In genomic region chr13:60479043-60479861, GRCm38 (mm10) we compare ENCODE assay signal across 8 mouse cellular contexts.
DNase-seq lines count a peak whose midpoint lies in the region; ATAC-seq and TF ChIP-seq lines count a peak whose summit lies in the region.

No protein-coding gene starts in this region.

- H3K79me2 ChIP-seq in MEL (ENCODE audit: control insufficient read depth, insufficient read depth, low read length, poor library complexity), result no peaks in the 10 kb centered on the region

- H3K36me3 ChIP-seq in MEL (ENCODE audit: control insufficient read depth in 1 of 2, insufficient read depth in 2 of 2, low read length in 2 of 2), result no peaks in the 10 kb centered on the region
- H3K36me3 ChIP-seq in forebrain, embryonic 14.5 days (ENCODE audit: control insufficient read depth, insufficient read depth, low read length), result no peaks in the 10 kb centered on the region
- H3K36me3 ChIP-seq in hindbrain, embryonic 16.5 days (ENCODE audit: control insufficient read depth, insufficient read depth, low read length), result no peaks in the 10 kb centered on the region

- H3K4me2 ChIP-seq in forebrain, embryonic 14.5 days (ENCODE audit: low read length), result peak overlapping the region; percentile 68
- H3K4me2 ChIP-seq in hindbrain, embryonic 16.5 days (ENCODE audit: low read length), result peak overlapping the region; percentile 81

- ATAC-seq in forebrain, embryonic 14.5 days, result peak; percentile 87
- peak; percentile 60 for ATAC-seq in hindbrain, embryonic 16.5 days
- no peak for ATAC-seq in inflammation-experienced regulatory T-cells, adult 6 months

- DNase-seq in MEL (ENCODE audit: low read depth, low spot score), result peak; percentile 24
- DNase-seq in forebrain, embryonic 14.5 days (ENCODE audit: low spot score), result peak; percentile 93
- DNase-seq in left cerebral cortex, adult 2 months (ENCODE audit: extremely low spot score in 1 of 2, low spot score in 2 of 2), result peak; percentile 49
- peak; percentile 56 for DNase-seq in lung, postnatal 36 days
- peak; percentile 48 to 54 for DNase-seq in right cerebral cortex, postnatal 36 days (ENCODE audit: low spot score in 2 of 2)

- no peaks in the 10 kb centered on the region for H3K4me1 ChIP-seq in MEL (ENCODE audit: control insufficient read depth in 1 of 2, insufficient read depth in 2 of 2, low read length in 2 of 2)
- H3K4me1 ChIP-seq in bone marrow macrophage, adult 2 months (ENCODE audit: control insufficient read depth, insufficient read depth, low read length), result peaks cover 7% of the 10 kb centered on the region
- peaks cover 19% of the 10 kb centered on the region for H3K4me1 ChIP-seq in forebrain, embryonic 14.5 days (ENCODE audit: control insufficient read depth, insufficient read depth, low read length)
- H3K4me1 ChIP-seq in hindbrain, embryonic 16.5 days (ENCODE audit: control insufficient read depth, insufficient read depth, low read depth, low read length), result peaks cover 8% of the 10 kb centered on the region

- H3K9me3 ChIP-seq in MEL (replicated peaks; ENCODE audit: insufficient read depth, low read length), result no peaks in the 10 kb centered on the region
- no peaks in the 10 kb centered on the region for H3K9me3 ChIP-seq in forebrain, embryonic 14.5 days (replicated peaks; ENCODE audit: control insufficient read depth, low read length)
- H3K9me3 ChIP-seq in hindbrain, embryonic 16.5 days (ENCODE audit: control insufficient read depth, low read length), result no peaks in the 10 kb centered on the region

- 2% methylated on average over 18 of the region's 18 CpGs for WGBS in forebrain, embryonic 14.5 days
- WGBS in hindbrain, embryonic 16.5 days, result 5% methylated on average over 18 of the region's 18 CpGs

- no peaks in the 10 kb centered on the region; a peak in 1 of 4 replicates for H3K27me3 ChIP-seq in MEL (ENCODE audit: control insufficient read depth in 1 of 2, insufficient read depth in 2 of 2, low read length in 2 of 2)
- no peaks in the 10 kb centered on the region for H3K27me3 ChIP-seq in forebrain, embryonic 14.5 days (replicated peaks; ENCODE audit: control insufficient read depth, insufficient read depth, low read length)
- H3K27me3 ChIP-seq in hindbrain, embryonic 16.5 days (replicated peaks; ENCODE audit: control insufficient read depth, insufficient read depth, low read length), result no peaks in the 10 kb centered on the region

- no peak for TF ChIP-seq EP300 in MEL (IDR thresholded peaks at IDR 0.05; ENCODE audit: low read depth in 1 of 2, low read length in 2 of 2)

- H3K9ac ChIP-seq in MEL (ENCODE audit: control insufficient read depth, low read depth, low read length, poor library complexity, severe bottlenecking), result no peak overlapping the region
- peak overlapping the region; percentile 43 for H3K9ac ChIP-seq in forebrain, embryonic 14.5 days (ENCODE audit: low read length)
- peak overlapping the region; percentile 49 for H3K9ac ChIP-seq in hindbrain, embryonic 16.5 days (ENCODE audit: low read depth, low read length)

- TF ChIP-seq POLR2A in MEL (IDR thresholded peaks at IDR 0.05; ENCODE audit: control insufficient read depth in 1 of 2, insufficient read depth in 1 of 2, low read depth in 1 of 2, low read length in 2 of 2, poor library complexity in 1 of 2), result no peak
- no peak for TF ChIP-seq POLR2A in bone marrow macrophage, adult 2 months (IDR thresholded peaks at IDR 0.05; ENCODE audit: borderline replicate concordance, low read depth, low read length)

- intact Hi-C loops in left cerebral cortex, adult 2 months (cut with DNase I), result loop anchor here (1.0 to 5.0 kb wide), 4 partner anchors 122 to 265 kb away; partner anchors contain the start of gene Dapk1

- no peak overlapping the region for H3K27ac ChIP-seq in MEL (ENCODE audit: control insufficient read depth, low read depth, low read length)
- H3K27ac ChIP-seq in bone marrow macrophage, adult 2 months (ENCODE audit: insufficient read depth, low read depth, low read length), result no peak overlapping the region
- H3K27ac ChIP-seq in forebrain, embryonic 14.5 days (ENCODE audit: low read depth, low read length), result peak overlapping the region; percentile 76
- no peak overlapping the region for H3K27ac ChIP-seq in hindbrain, embryonic 16.5 days (ENCODE audit: low read depth, low read length)
- peak overlapping the region; percentile 61 for H3K27ac ChIP-seq in left cerebral cortex, adult 2 months

- no peak overlapping the region for H3K4me3 ChIP-seq in MEL (ENCODE audit: control insufficient read depth in 1 of 2, insufficient read depth in 1 of 2, low read depth in 2 of 2, low read length in 2 of 2)
- peak overlapping the region; percentile 16; the same call in 1 of the 2 replicates for H3K4me3 ChIP-seq in bone marrow macrophage, adult 2 months (ENCODE audit: insufficient read depth, low read length)
- H3K4me3 ChIP-seq in forebrain, embryonic 14.5 days (ENCODE audit: low read depth, low read length), result peak overlapping the region; percentile 25
- H3K4me3 ChIP-seq in hindbrain, embryonic 16.5 days (ENCODE audit: low read length), result peak overlapping the region; percentile 39
- H3K4me3 ChIP-seq in left cerebral cortex, adult 2 months, result peak overlapping the region; percentile 42

- peak in 2 of 3 experiments; percentile 29 to 57; a peak in 3 of 6 replicates for TF ChIP-seq CTCF in MEL (IDR thresholded peaks at IDR 0.05 in 2 of 3, conservative IDR thresholded peaks at IDR 0.05 in 1 of 3; ENCODE audit: control insufficient read depth in 1 of 3, insufficient read depth in 1 of 3, low read depth in 2 of 3, low read length in 3 of 3, poor library complexity in 1 of 3, severe bottlenecking in 1 of 3)
- peak; percentile 17; the same call in 1 of the 2 replicates for TF ChIP-seq CTCF in bone marrow macrophage, adult 2 months (IDR thresholded peaks at IDR 0.05; ENCODE audit: low read depth, low read length)
- TF ChIP-seq CTCF in left cerebral cortex, adult 2 months (IDR thresholded peaks at IDR 0.05), result peak; percentile 66

- peak; percentile 63 for TF ChIP-seq RAD21 in MEL (IDR thresholded peaks at IDR 0.05; ENCODE audit: low read depth, low read length)

TF ChIP-seq in MEL, 35 proteins besides CTCF, POLR2A, EP300 and RAD21:
- no peak for TF ChIP-seq USF2 (IDR thresholded peaks at IDR 0.05; ENCODE audit: borderline replicate concordance in 1 of 2, insufficient read depth in 1 of 2, low read depth in 1 of 2, low read length in 2 of 2)
- no peak for TF ChIP-seq ZMIZ1 (IDR thresholded peaks at IDR 0.05; ENCODE audit: low read depth, low read length)
- TF ChIP-seq SMC3 (IDR thresholded peaks at IDR 0.05; ENCODE audit: low read depth, low read length), result peak; percentile 66
- no peak for TF ChIP-seq SIN3A (IDR thresholded peaks at IDR 0.05; ENCODE audit: low read length)
- TF ChIP-seq RCOR1 (IDR thresholded peaks at IDR 0.05; ENCODE audit: low read depth, low read length), result no peak
- peak; percentile 68 for TF ChIP-seq ZC3H11A (IDR thresholded peaks at IDR 0.05; ENCODE audit: low read depth, low read length)
- no peak for TF ChIP-seq CHD2 (IDR thresholded peaks at IDR 0.05; ENCODE audit: low read length)
- no peak for TF ChIP-seq GABPA (IDR thresholded peaks at IDR 0.05; ENCODE audit: low read depth, low read length)
- no peak for TF ChIP-seq MYC (IDR thresholded peaks at IDR 0.05; ENCODE audit: low read depth, low read length)
- TF ChIP-seq NELFE (IDR thresholded peaks at IDR 0.05; ENCODE audit: low read depth, low read length), result no peak
- TF ChIP-seq TAL1 (IDR thresholded peaks at IDR 0.05; ENCODE audit: low read length), result no peak
- no peak for TF ChIP-seq POLR2AphosphoS2 (IDR thresholded peaks at IDR 0.05; ENCODE audit: low read length)

Comparison
In these comparisons a context has a peak if more than half of its experiments do, and no peak if none do; other contexts are left out.
1. DNase-seq: peak in every context shown above with its lines; median percentile 93 in forebrain, embryonic 14.5 days; 56 in lung, postnatal 36 days; 51 in right cerebral cortex, postnatal 36 days; 49 in left cerebral cortex, adult 2 months; 24 in MEL.
2. H3K27ac ChIP-seq: peak in forebrain, embryonic 14.5 days (single experiment) and left cerebral cortex, adult 2 months (single experiment); none in MEL (single experiment), bone marrow macrophage, adult 2 months (single experiment) and hindbrain, embryonic 16.5 days (single experiment).
3. H3K4me3 ChIP-seq: peak in bone marrow macrophage, adult 2 months (single experiment), forebrain, embryonic 14.5 days (single experiment), hindbrain, embryonic 16.5 days (single experiment) and left cerebral cortex, adult 2 months (single experiment); none in MEL (0 of 2).
4. Peak in every context shown above with its lines, with median percentiles within 50 percentile points of each other: CTCF ChIP-seq.